Mouse (Mus musculus) bone marrow, adult 2 months (tissue): ENCODE measurements at regions not wholly inside any gene's neighbourhood (a gene's known extent, or its start where the extent isn't known, plus 50 kb on each side); places are given as distances from the start of the nearest gene placed in this dataset.

Experiments
- CTCF ChIP-seq: fragments of 200-500 bp; IDR thresholded peaks from 2 replicates; pipeline ENCODE4 v1.5.1; 2011; ENCODE audit warnings: low read length, control low read depth; ENCODE audit not compliant: control insufficient read depth, insufficient read depth
- POLR2A ChIP-seq: fragments of 200-500 bp; IDR thresholded peaks from 2 replicates; pipeline ENCODE4 v1.6.1; 2011; ENCODE audit warnings: low read depth, mild to moderate bottlenecking, control low read depth, low read length, borderline replicate concordance; ENCODE audit not compliant: control insufficient read depth

DNA sequence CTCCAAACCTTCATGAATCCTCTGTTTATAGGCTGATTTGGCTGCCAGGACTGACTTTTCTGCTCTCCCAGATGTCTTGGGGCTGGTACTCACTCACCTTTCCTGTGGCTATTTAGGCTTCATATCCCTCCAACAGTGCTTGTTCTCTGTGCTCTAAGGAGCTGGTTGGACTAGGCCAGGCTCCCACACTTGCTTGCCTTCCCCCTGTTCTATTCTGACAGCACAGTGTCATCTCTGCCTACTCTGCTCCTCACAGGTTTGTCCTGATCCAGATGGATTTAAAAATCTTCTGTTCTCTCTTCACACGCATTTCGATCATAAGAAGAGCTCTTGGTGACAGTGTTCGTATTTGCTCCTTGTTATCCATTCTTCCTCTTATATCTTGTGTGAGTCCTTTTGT, 134.7 kb upstream of the N4bp1 start:
- no peak for TF ChIP-seq CTCF
- TF ChIP-seq POLR2A = no peak
